Mouse (Mus musculus) myocyte (in vitro differentiated cells): ENCODE results near the gene Prdm2.

Experiments
- CEBPB ChIP-seq: IDR thresholded peaks from 2 replicates; pipeline ENCODE4 v1.6.1; 2011; ENCODE audit warnings: mild to moderate bottlenecking, moderate library complexity; ENCODE audit not compliant: poor library complexity, insufficient read depth, severe bottlenecking
- E2F4 ChIP-seq: IDR thresholded peaks from one replicate; pipeline ENCODE4 v1.6.1; 2011; ENCODE audit warnings: mild to moderate bottlenecking, control low read depth, moderate library complexity; ENCODE audit not compliant: insufficient read depth
- MAX ChIP-seq: IDR thresholded peaks from one replicate; pipeline ENCODE4 v1.6.1; 2011; ENCODE audit warnings: low read depth, mild to moderate bottlenecking, control low read depth
- MYOG ChIP-seq, 3 experiments: IDR thresholded peaks; one replicate each; pipeline ENCODE4 v1.6.1; 2011; ENCODE audit warnings: control low read depth in 2 of 3, low read depth in 2 of 3, mild to moderate bottlenecking in 2 of 3; ENCODE audit not compliant: insufficient read length in 2 of 3, control insufficient read depth in 1 of 3, insufficient read depth in 1 of 3
- POLR2A ChIP-seq: IDR thresholded peaks from one replicate; pipeline ENCODE4 v1.6.1; 2011; ENCODE audit warnings: low read depth, mild to moderate bottlenecking, control low read depth, moderate library complexity; ENCODE audit not compliant: insufficient read length
- TCF12 ChIP-seq: IDR thresholded peaks from one replicate; pipeline ENCODE4 v1.6.1; 2011; ENCODE audit warnings: mild to moderate bottlenecking, control low read depth; ENCODE audit not compliant: poor library complexity, insufficient read depth, severe bottlenecking
- TCF3 ChIP-seq: IDR thresholded peaks from one replicate; pipeline ENCODE4 v1.6.1; 2011; ENCODE audit warnings: low read depth, control low read depth; ENCODE audit not compliant: insufficient read length
- USF1 ChIP-seq: IDR thresholded peaks from one replicate; pipeline ENCODE4 v1.6.1; 2011; ENCODE audit warnings: low read depth, mild to moderate bottlenecking, control low read depth, moderate library complexity

DNA sequence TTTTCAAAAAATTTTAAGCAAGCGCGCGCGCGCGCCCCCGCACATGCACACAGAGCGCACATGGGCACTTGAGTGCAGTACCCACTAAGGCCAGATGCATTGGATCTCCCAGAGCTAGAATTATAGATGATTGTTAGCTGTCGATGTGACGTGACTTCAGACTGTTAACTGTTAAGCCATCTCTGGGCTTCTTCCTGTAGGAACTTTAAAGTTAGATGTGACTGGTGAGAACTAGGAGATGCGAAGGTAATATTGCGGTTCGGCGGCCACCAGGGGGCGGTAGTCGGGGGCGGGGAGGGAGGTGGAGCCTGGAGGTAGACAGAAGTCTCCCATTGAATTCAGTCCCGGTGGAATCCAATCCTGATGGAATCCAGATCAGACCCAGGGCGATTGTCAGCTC is 45.7 kb upstream of the Prdm2 start:
- no peak for TF ChIP-seq MYOG (IDR thresholded peaks at IDR 0.05; ENCODE audit: control insufficient read depth in 1 of 3, insufficient read depth in 1 of 3, insufficient read length in 2 of 3, low read depth in 2 of 3)
- no peak for TF ChIP-seq POLR2A
- TF ChIP-seq MAX: no peak
- TF ChIP-seq TCF3: no peak
- no peak for TF ChIP-seq USF1
- no peak for TF ChIP-seq TCF12
- TF ChIP-seq E2F4: no peak
- TF ChIP-seq CEBPB: no peak
